Mouse (Mus musculus): Measurements from ENCODE around the gene Dpp10. TPM values are rescaled to one million over a fixed set of nuclear protein-coding genes. Genes with fewer than 3 reads are reported as not detected.
A peak's percentile ranks its signal among the peaks of the same experiment; 100 is the strongest.

Gene Dpp10
- polyA plus RNA-seq, 1 experiment, result 51.7 TPM

GRCm38 (mm10) chr1:124032677-124033076 lies 12.7 kb downstream of the Dpp10 start:
- 20% methylated on average over 6 of the region's 6 CpGs for WGBS
- Histone ChIP-seq H3K27ac (ENCODE audit: insufficient read depth, low read length) (no peak overlapping the region), H3K4me1 (ENCODE audit: control insufficient read depth, insufficient read depth, low read length) (peaks cover 3% of the 10 kb centered on the region; the same call in 1 of the 2 replicates), H3K4me3 (replicated peaks; ENCODE audit: insufficient read depth, low read depth, low read length) (no peak overlapping the region), H3K27me3 (ENCODE audit: control insufficient read depth, insufficient read depth, low read length) (no peaks in the 10 kb centered on the region)
- TF ChIP-seq CTCF (IDR thresholded peaks at IDR 0.05; ENCODE audit: borderline replicate concordance, insufficient read depth, low read depth, low read length) (no peak), POLR2A (IDR thresholded peaks at IDR 0.05; ENCODE audit: borderline replicate concordance, insufficient read depth, low read length) (no peak)
- peak in 1 of 2 experiments; percentile 33 for DNase-seq

GRCm38 (mm10) chr1:124031968-124032367 lies 13.4 kb downstream of the Dpp10 start:
- TF ChIP-seq CTCF (IDR thresholded peaks at IDR 0.05; ENCODE audit: borderline replicate concordance, insufficient read depth, low read depth, low read length) (no peak), POLR2A (IDR thresholded peaks at IDR 0.05; ENCODE audit: borderline replicate concordance, insufficient read depth, low read length) (no peak)

GRCm38 (mm10) chr1:124002797-124003196 lies 42.6 kb downstream of the Dpp10 start:
- no peaks in the 10 kb centered on the region for H3K4me1 ChIP-seq (ENCODE audit: control insufficient read depth, insufficient read depth, low read length)
- no peak overlapping the region for H3K4me3 ChIP-seq (replicated peaks; ENCODE audit: insufficient read depth, low read depth, low read length)
- no peaks in the 10 kb centered on the region for H3K27me3 ChIP-seq (ENCODE audit: control insufficient read depth, insufficient read depth, low read length)
- no peak for TF ChIP-seq CTCF (IDR thresholded peaks at IDR 0.05; ENCODE audit: borderline replicate concordance, insufficient read depth, low read depth, low read length)
- TF ChIP-seq POLR2A (IDR thresholded peaks at IDR 0.05; ENCODE audit: borderline replicate concordance, insufficient read depth, low read length), result no peak
- DNase-seq, result no peak
- 67% methylated on average over 6 of the region's 6 CpGs for WGBS
- no peak overlapping the region for H3K27ac ChIP-seq (ENCODE audit: insufficient read depth, low read length)

More at GRCm38 (mm10) chr1:124031968-124032367, 13.4 kb downstream of the Dpp10 start:
- 91% methylated on average over 2 of the region's 2 CpGs for WGBS
- no peak overlapping the region for H3K4me3 ChIP-seq (replicated peaks; ENCODE audit: insufficient read depth, low read depth, low read length)
- peaks cover 3% of the 10 kb centered on the region; the same call in 1 of the 2 replicates for H3K4me1 ChIP-seq (ENCODE audit: control insufficient read depth, insufficient read depth, low read length)
- no peaks in the 10 kb centered on the region for H3K27me3 ChIP-seq (ENCODE audit: control insufficient read depth, insufficient read depth, low read length)
- H3K27ac ChIP-seq (ENCODE audit: insufficient read depth, low read length), result no peak overlapping the region
- DNase-seq, result no peak

GRCm38 (mm10) chr1:123995780-123996179 lies 49.6 kb downstream of the Dpp10 start:
- 56% methylated on average over 3 of the region's 3 CpGs for WGBS
- Histone ChIP-seq H3K27me3 (ENCODE audit: control insufficient read depth, insufficient read depth, low read length) (no peaks in the 10 kb centered on the region), H3K4me1 (ENCODE audit: control insufficient read depth, insufficient read depth, low read length) (no peaks in the 10 kb centered on the region), H3K27ac (ENCODE audit: insufficient read depth, low read length) (no peak overlapping the region), H3K4me3 (replicated peaks; ENCODE audit: insufficient read depth, low read depth, low read length) (no peak overlapping the region)
- no peak for TF ChIP-seq POLR2A (IDR thresholded peaks at IDR 0.05; ENCODE audit: borderline replicate concordance, insufficient read depth, low read length)
- TF ChIP-seq CTCF (IDR thresholded peaks at IDR 0.05; ENCODE audit: borderline replicate concordance, insufficient read depth, low read depth, low read length), result no peak
- no peak for DNase-seq

- 87% methylated on average over 2 of the region's 2 CpGs for WGBS
- no peak for TF ChIP-seq CTCF (IDR thresholded peaks at IDR 0.05; ENCODE audit: borderline replicate concordance, insufficient read depth, low read depth, low read length)
- TF ChIP-seq POLR2A (IDR thresholded peaks at IDR 0.05; ENCODE audit: borderline replicate concordance, insufficient read depth, low read length), result no peak
- Histone ChIP-seq H3K27ac (ENCODE audit: insufficient read depth, low read length) (no peak overlapping the region), H3K4me3 (replicated peaks; ENCODE audit: insufficient read depth, low read depth, low read length) (no peak overlapping the region), H3K27me3 (ENCODE audit: control insufficient read depth, insufficient read depth, low read length) (no peaks in the 10 kb centered on the region), H3K4me1 (ENCODE audit: control insufficient read depth, insufficient read depth, low read length) (no peaks in the 10 kb centered on the region)
- no peak for DNase-seq
Measured at GRCm38 (mm10) chr1:123985324-123986024, 59.9 kb downstream of the Dpp10 start.

GRCm38 (mm10) chr1:123978597-123978996 lies 66.8 kb downstream of the Dpp10 start:
- Histone ChIP-seq H3K4me1 (ENCODE audit: control insufficient read depth, insufficient read depth, low read length) (no peaks in the 10 kb centered on the region), H3K27me3 (ENCODE audit: control insufficient read depth, insufficient read depth, low read length) (no peaks in the 10 kb centered on the region), H3K27ac (ENCODE audit: insufficient read depth, low read length) (no peak overlapping the region), H3K4me3 (replicated peaks; ENCODE audit: insufficient read depth, low read depth, low read length) (no peak overlapping the region)
- DNase-seq, result no peak
- TF ChIP-seq CTCF (IDR thresholded peaks at IDR 0.05; ENCODE audit: borderline replicate concordance, insufficient read depth, low read depth, low read length), result no peak
- TF ChIP-seq POLR2A (IDR thresholded peaks at IDR 0.05; ENCODE audit: borderline replicate concordance, insufficient read depth, low read length), result no peak
- WGBS, result 44% methylated on average over 1 of the region's 1 CpGs

- Histone ChIP-seq H3K4me3 (replicated peaks; ENCODE audit: insufficient read depth, low read depth, low read length) (no peak overlapping the region), H3K27me3 (ENCODE audit: control insufficient read depth, insufficient read depth, low read length) (no peaks in the 10 kb centered on the region), H3K4me1 (ENCODE audit: control insufficient read depth, insufficient read depth, low read length) (no peaks in the 10 kb centered on the region), H3K27ac (ENCODE audit: insufficient read depth, low read length) (no peak overlapping the region)
- no peak for TF ChIP-seq POLR2A (IDR thresholded peaks at IDR 0.05; ENCODE audit: borderline replicate concordance, insufficient read depth, low read length)
- peak; percentile 69; the same call in 1 of the 2 replicates for TF ChIP-seq CTCF (IDR thresholded peaks at IDR 0.05; ENCODE audit: borderline replicate concordance, insufficient read depth, low read depth, low read length)
- peak; percentile 23 to 27 for DNase-seq
- WGBS, result 34% methylated on average over 3 of the region's 3 CpGs
Measured at GRCm38 (mm10) chr1:123974621-123975020, 70.7 kb downstream of the Dpp10 start.

- no peak overlapping the region for H3K4me3 ChIP-seq (replicated peaks; ENCODE audit: insufficient read depth, low read depth, low read length)
- 49% methylated on average over 4 of the region's 4 CpGs for WGBS
- TF ChIP-seq POLR2A (IDR thresholded peaks at IDR 0.05; ENCODE audit: borderline replicate concordance, insufficient read depth, low read length) (no peak), CTCF (IDR thresholded peaks at IDR 0.05; ENCODE audit: borderline replicate concordance, insufficient read depth, low read depth, low read length) (no peak)
- no peaks in the 10 kb centered on the region for H3K27me3 ChIP-seq (ENCODE audit: control insufficient read depth, insufficient read depth, low read length)
- no peak overlapping the region for H3K27ac ChIP-seq (ENCODE audit: insufficient read depth, low read length)
- no peaks in the 10 kb centered on the region for H3K4me1 ChIP-seq (ENCODE audit: control insufficient read depth, insufficient read depth, low read length)
- DNase-seq, result no peak
Measured at GRCm38 (mm10) chr1:123946149-123946548, 99.2 kb downstream of the Dpp10 start.
